Mouse (Mus musculus): ENCODE measurements at regions not wholly inside any gene's neighbourhood (a gene's known extent, or its start where the extent isn't known, plus 50 kb on each side); places are given as distances from the start of the nearest gene placed in this dataset.
A peak's percentile ranks its signal among the peaks of the same experiment; 100 is the strongest.

DNA sequence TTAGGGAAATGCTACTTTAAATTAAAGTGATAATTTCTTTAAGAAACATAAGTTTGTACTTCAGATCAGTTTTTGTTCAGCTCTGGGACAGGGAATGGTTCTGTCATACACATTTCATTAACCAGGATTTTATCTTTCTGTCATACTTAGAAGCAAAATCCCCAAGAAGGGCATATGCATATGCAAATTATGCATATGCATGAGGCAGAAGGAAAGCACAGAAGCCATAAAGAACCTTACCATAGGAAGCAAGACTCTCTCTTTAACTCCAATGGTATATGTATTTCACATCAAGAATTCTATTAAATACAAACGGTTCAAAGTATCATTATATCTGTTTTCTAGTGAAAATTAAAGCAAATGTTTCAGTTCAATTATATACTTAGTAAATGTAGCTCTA, 381.5 kb downstream of the Kcnj3 start:
- no peaks in the 10 kb centered on the region for H3K27me3 ChIP-seq (ENCODE audit: control insufficient read depth, insufficient read depth, low read length)
- H3K27ac ChIP-seq (ENCODE audit: low read depth, low read length) = no peak overlapping the region
- 82% methylated on average over 1 of the region's 1 CpGs for WGBS
- H3K4me3 ChIP-seq (ENCODE audit: low read depth, low read length) = no peak overlapping the region
- no peaks in the 10 kb centered on the region for H3K36me3 ChIP-seq (ENCODE audit: control insufficient read depth, insufficient read depth, low read length)
- no peak overlapping the region for H3K4me2 ChIP-seq (ENCODE audit: low read depth)
- no peaks in the 10 kb centered on the region for H3K4me1 ChIP-seq (ENCODE audit: control insufficient read depth, insufficient read depth, low read length)
- H3K9ac ChIP-seq (ENCODE audit: low read length) = no peak overlapping the region
- ATAC-seq (ENCODE audit: insufficient read depth, low FRiP score, low TSS enrichment) = no peak
- H3K9me3 ChIP-seq (ENCODE audit: control insufficient read depth, low read length) = no peaks in the 10 kb centered on the region
- no peak for DNase-seq (ENCODE audit: low spot score)

DNA sequence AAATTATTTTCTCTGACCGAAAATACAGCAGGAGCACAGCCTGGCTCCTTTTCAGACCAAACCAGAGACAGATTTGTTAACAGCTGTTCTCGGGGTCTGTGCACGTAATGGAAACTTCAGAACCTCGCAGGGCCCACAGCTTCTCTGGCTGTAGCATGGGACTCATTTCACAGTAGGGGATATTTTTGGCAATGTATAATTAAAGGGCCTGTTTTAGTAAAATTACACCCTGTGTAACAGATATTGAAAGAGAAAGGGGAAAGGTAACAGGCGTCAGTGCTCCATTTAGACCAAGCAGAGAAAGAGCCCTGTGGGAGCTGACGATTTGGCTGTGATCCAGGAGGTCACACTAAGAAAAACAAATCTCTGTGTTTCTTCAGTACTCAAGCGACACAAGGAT, 382.4 kb downstream of the Kcnj3 start:
- Histone ChIP-seq H3K27ac (ENCODE audit: low read depth, low read length) (no peak overlapping the region), H3K9ac (ENCODE audit: low read length) (no peak overlapping the region), H3K9me3 (ENCODE audit: control insufficient read depth, low read length) (no peaks in the 10 kb centered on the region), H3K36me3 (ENCODE audit: control insufficient read depth, insufficient read depth, low read length) (no peaks in the 10 kb centered on the region), H3K4me2 (ENCODE audit: low read depth) (no peak overlapping the region), H3K27me3 (ENCODE audit: control insufficient read depth, insufficient read depth, low read length) (no peaks in the 10 kb centered on the region), H3K4me1 (ENCODE audit: control insufficient read depth, insufficient read depth, low read length) (no peaks in the 10 kb centered on the region), H3K4me3 (ENCODE audit: low read depth, low read length) (no peak overlapping the region)
- WGBS = 38% methylated on average over 7 of the region's 7 CpGs
- peak; percentile 27 for DNase-seq (ENCODE audit: low spot score)
- peak; percentile 74 for ATAC-seq (ENCODE audit: insufficient read depth, low FRiP score, low TSS enrichment)

DNA sequence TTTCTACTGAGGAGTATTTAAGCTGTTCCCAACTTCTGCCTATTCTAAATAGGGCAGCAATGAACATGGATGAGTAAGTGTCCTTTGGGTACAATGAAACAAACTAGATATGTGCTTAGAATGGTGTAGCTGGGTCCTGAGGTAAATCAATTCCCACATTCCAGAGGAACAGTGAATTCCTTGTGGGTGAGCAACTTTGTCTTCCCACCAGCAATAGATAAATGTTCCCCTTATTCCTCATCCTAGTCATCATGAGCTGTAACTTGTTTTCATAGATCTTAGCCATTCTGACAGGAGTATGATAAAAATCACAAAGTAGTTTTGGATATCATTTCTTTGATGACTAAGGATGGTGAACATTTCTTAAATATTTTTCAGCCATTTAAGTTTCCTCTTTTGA, 387.0 kb downstream of the Kcnj3 start:
- H3K4me3 ChIP-seq (ENCODE audit: low read depth, low read length) = no peak overlapping the region
- ATAC-seq (ENCODE audit: insufficient read depth, low FRiP score, low TSS enrichment) = no peak
- H3K4me2 ChIP-seq (ENCODE audit: low read depth) = no peak overlapping the region
- no peaks in the 10 kb centered on the region for H3K27me3 ChIP-seq (ENCODE audit: control insufficient read depth, insufficient read depth, low read length)
- no peaks in the 10 kb centered on the region for H3K9me3 ChIP-seq (ENCODE audit: control insufficient read depth, low read length)
- no peak for DNase-seq (ENCODE audit: low spot score)
- no peaks in the 10 kb centered on the region for H3K4me1 ChIP-seq (ENCODE audit: control insufficient read depth, insufficient read depth, low read length)
- H3K9ac ChIP-seq (ENCODE audit: low read length) = no peak overlapping the region
- H3K36me3 ChIP-seq (ENCODE audit: control insufficient read depth, insufficient read depth, low read length) = no peaks in the 10 kb centered on the region
- H3K27ac ChIP-seq (ENCODE audit: low read depth, low read length) = no peak overlapping the region

DNA sequence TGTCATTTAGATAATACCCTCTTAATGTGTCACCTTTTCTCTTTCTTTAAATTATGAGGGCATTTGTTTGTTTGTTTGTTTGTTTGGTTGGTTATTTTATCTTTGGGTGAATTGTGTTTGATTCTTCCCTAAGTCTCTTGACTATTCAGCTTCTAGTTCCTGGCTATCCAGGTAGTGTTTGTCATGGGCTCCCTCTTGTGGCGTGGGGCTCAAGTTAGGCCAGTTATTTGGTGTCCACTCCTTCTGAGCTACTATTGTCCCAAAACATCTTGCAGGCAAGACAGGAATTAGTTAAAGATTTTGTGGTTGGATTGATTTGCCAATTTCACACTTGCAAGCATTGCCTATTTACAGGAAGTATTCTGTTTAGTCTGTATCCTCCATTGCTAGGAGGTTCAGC, 405.8 kb downstream of the Kcnj3 start:
- ATAC-seq (ENCODE audit: insufficient read depth, low FRiP score, low TSS enrichment) = no peak

DNA sequence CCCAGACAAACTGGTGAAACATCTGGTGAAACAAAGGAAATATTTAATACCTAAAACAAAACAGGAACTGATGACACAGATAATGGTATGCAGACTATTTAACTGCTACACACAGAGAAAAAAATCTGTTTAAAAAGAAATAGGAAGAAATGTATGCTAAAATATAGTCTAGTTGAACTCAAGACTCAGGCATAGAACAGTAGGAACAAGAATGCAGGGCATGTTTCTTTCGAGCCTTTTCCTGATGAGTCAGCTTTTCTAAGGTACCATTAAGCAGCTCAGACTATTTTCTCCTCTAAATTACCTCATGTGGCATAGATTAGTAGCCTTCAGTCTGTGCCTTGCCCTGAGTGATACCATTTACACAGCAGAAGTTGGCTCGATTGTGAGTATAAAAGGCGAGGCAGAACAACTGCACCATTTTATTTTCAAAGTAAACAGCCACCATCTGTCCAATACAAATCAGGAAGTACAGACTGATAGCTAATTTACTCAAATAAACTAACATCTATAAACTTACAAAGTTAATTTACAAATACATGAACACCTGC, 411.1 kb downstream of the Kcnj3 start:
- Histone ChIP-seq H3K36me3 (ENCODE audit: control insufficient read depth, insufficient read depth, low read length) (no peaks in the 10 kb centered on the region), H3K27me3 (ENCODE audit: control insufficient read depth, insufficient read depth, low read length) (no peaks in the 10 kb centered on the region), H3K4me1 (ENCODE audit: control insufficient read depth, insufficient read depth, low read length) (no peaks in the 10 kb centered on the region), H3K9ac (ENCODE audit: low read length) (no peak overlapping the region), H3K27ac (ENCODE audit: low read depth, low read length) (no peak overlapping the region), H3K4me2 (ENCODE audit: low read depth) (no peak overlapping the region), H3K4me3 (ENCODE audit: low read depth, low read length) (no peak overlapping the region), H3K9me3 (ENCODE audit: control insufficient read depth, low read length) (no peaks in the 10 kb centered on the region)
- 66% methylated on average over 3 of the region's 3 CpGs for WGBS
- DNase-seq (ENCODE audit: low spot score) (no peak), ATAC-seq (ENCODE audit: insufficient read depth, low FRiP score, low TSS enrichment) (no peak)

More for the DNA sequence above, 405.8 kb downstream of the Kcnj3 start:
- Histone ChIP-seq H3K4me3 (ENCODE audit: low read depth, low read length) (no peak overlapping the region), H3K4me1 (ENCODE audit: control insufficient read depth, insufficient read depth, low read length) (no peaks in the 10 kb centered on the region), H3K27me3 (ENCODE audit: control insufficient read depth, insufficient read depth, low read length) (no peaks in the 10 kb centered on the region), H3K36me3 (ENCODE audit: control insufficient read depth, insufficient read depth, low read length) (no peaks in the 10 kb centered on the region), H3K9ac (ENCODE audit: low read length) (no peak overlapping the region), H3K9me3 (ENCODE audit: control insufficient read depth, low read length) (no peaks in the 10 kb centered on the region), H3K4me2 (ENCODE audit: low read depth) (no peak overlapping the region), H3K27ac (ENCODE audit: low read depth, low read length) (no peak overlapping the region)
- DNase-seq (ENCODE audit: low spot score) = peak; percentile 50
- WGBS = 60% methylated on average over 1 of the region's 1 CpGs

DNA sequence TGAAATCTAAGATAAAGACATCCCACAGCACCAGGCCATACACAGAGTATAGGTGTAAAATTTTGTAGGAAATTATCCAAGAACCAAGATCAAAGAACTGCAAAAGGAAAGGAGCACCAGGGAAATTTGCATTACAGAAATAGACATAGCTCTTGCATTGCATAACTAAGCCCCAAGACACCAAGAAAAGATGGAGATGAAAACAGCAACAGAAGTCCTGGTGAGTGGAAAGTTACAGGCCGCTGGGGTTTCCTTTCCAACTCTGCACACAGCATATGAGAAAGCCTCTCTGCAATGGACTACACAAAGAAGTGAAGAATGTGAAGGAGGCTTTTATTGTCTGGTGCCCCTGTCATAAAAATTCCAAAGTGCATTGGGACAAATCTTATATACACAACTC, 426.7 kb downstream of the Kcnj3 start:
- WGBS = 58% methylated on average over 1 of the region's 1 CpGs
- DNase-seq (ENCODE audit: low spot score) (no peak), ATAC-seq (ENCODE audit: insufficient read depth, low FRiP score, low TSS enrichment) (no peak)
- H3K4me2 ChIP-seq (ENCODE audit: low read depth) = no peak overlapping the region
- no peak overlapping the region for H3K4me3 ChIP-seq (ENCODE audit: low read depth, low read length)
- no peak overlapping the region for H3K9ac ChIP-seq (ENCODE audit: low read length)
- H3K27ac ChIP-seq (ENCODE audit: low read depth, low read length) = no peak overlapping the region
- no peaks in the 10 kb centered on the region for H3K9me3 ChIP-seq (ENCODE audit: control insufficient read depth, low read length)
- no peaks in the 10 kb centered on the region for H3K36me3 ChIP-seq (ENCODE audit: control insufficient read depth, insufficient read depth, low read length)
- H3K27me3 ChIP-seq (ENCODE audit: control insufficient read depth, insufficient read depth, low read length) = no peaks in the 10 kb centered on the region
- no peaks in the 10 kb centered on the region for H3K4me1 ChIP-seq (ENCODE audit: control insufficient read depth, insufficient read depth, low read length)

DNA sequence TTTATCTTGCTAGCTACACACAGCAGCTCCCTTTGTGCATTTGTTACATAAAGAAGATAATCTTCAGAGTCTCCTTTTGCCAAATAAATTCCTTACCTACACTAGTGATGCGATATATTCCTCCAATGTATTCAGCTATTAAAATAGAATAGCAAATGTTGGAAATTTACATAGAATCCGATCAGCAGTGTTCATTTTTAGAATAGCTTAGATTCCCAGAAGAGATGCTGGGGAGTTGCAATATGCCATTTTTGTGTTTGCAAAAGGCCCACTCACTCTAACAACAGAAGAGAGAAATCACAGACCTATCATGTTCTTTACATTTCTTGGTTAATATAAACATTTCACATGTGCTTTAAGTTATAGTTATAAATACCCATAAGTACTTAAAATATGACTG, 454.2 kb downstream of the Kcnj3 start:
- no peaks in the 10 kb centered on the region for H3K27me3 ChIP-seq (ENCODE audit: control insufficient read depth, insufficient read depth, low read length)
- no peaks in the 10 kb centered on the region for H3K9me3 ChIP-seq (ENCODE audit: control insufficient read depth, low read length)
- no peak overlapping the region for H3K4me3 ChIP-seq (ENCODE audit: low read depth, low read length)
- H3K9ac ChIP-seq (ENCODE audit: low read length) = no peak overlapping the region
- H3K36me3 ChIP-seq (ENCODE audit: control insufficient read depth, insufficient read depth, low read length) = no peaks in the 10 kb centered on the region
- ATAC-seq (ENCODE audit: insufficient read depth, low FRiP score, low TSS enrichment) (no peak), DNase-seq (ENCODE audit: low spot score) (no peak)
- H3K27ac ChIP-seq (ENCODE audit: low read depth, low read length) = no peak overlapping the region
- WGBS = 93% methylated on average over 2 of the region's 2 CpGs
- H3K4me2 ChIP-seq (ENCODE audit: low read depth) = no peak overlapping the region
- no peaks in the 10 kb centered on the region for H3K4me1 ChIP-seq (ENCODE audit: control insufficient read depth, insufficient read depth, low read length)

DNA sequence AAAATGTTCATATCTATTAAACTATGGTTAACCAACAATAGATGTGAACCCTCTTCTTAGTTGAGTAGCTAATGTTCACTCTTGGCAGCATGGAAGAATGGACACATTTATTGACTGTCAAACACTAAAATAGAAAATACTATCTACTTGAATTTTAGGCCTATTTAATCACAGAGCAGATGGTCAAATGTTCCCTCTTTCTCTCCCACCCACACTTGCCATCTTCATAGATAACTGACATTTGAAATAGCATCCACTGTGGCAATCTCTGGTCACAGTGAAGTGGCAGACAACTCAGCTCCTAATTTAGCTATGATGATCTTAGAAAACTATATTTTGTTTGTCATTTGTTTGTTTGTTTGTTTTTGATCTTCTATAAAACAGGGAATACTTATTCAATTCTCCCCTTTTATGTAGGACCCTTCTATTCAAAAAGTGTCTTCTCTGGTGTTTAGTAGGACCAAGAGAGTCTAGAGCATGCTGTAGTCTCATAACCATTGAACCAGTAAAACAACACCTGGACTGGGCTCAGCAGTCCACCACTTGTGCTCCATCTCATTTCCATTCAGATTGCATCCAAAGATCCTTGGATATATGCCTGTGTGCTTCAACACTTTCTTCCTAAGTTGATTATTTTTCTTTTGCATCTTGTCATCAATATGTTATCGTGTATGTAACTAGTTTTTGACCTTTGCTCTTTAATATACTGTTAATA, 457.2 kb downstream of the Kcnj3 start:
- ATAC-seq (ENCODE audit: insufficient read depth, low FRiP score, low TSS enrichment) (no peak), DNase-seq (ENCODE audit: low spot score) (no peak)
- H3K27me3 ChIP-seq (ENCODE audit: control insufficient read depth, insufficient read depth, low read length) = no peaks in the 10 kb centered on the region

DNA sequence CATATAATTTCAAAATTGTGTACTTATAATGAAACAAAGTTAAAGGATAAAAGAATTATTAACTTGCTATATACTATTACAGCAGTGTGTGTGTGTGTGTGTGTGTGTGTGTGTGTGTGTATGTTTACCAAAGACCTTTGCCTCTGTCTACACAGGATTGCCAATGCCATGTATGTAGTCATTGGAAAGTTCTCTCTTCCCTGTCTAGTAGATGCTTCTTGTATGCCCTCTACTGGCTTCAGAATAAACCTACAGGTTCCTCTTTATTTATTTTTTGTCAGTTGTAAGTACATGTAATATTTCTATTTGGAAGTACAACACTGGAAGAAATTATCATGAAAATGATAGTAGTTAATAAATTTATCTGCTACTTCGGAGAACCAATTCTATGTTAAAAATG, 484.5 kb downstream of the Kcnj3 start:
- H3K27me3 ChIP-seq (ENCODE audit: control insufficient read depth, insufficient read depth, low read length) = no peaks in the 10 kb centered on the region
- 84% methylated on average over 1 of the region's 1 CpGs for WGBS
- H3K4me1 ChIP-seq (ENCODE audit: control insufficient read depth, insufficient read depth, low read length) = no peaks in the 10 kb centered on the region
- no peaks in the 10 kb centered on the region for H3K9me3 ChIP-seq (ENCODE audit: control insufficient read depth, low read length)
- no peak overlapping the region for H3K4me3 ChIP-seq (ENCODE audit: low read depth, low read length)
- ATAC-seq (ENCODE audit: insufficient read depth, low FRiP score, low TSS enrichment) (no peak), DNase-seq (ENCODE audit: low spot score) (no peak)
- H3K4me2 ChIP-seq (ENCODE audit: low read depth) = no peak overlapping the region
- no peaks in the 10 kb centered on the region for H3K36me3 ChIP-seq (ENCODE audit: control insufficient read depth, insufficient read depth, low read length)
- H3K27ac ChIP-seq (ENCODE audit: low read depth, low read length) = no peak overlapping the region
- no peak overlapping the region for H3K9ac ChIP-seq (ENCODE audit: low read length)

More for the DNA sequence above, 457.2 kb downstream of the Kcnj3 start:
- H3K9me3 ChIP-seq (ENCODE audit: control insufficient read depth, low read length) = no peaks in the 10 kb centered on the region
- H3K4me1 ChIP-seq (ENCODE audit: control insufficient read depth, insufficient read depth, low read length) = no peaks in the 10 kb centered on the region
- H3K9ac ChIP-seq (ENCODE audit: low read length) = no peak overlapping the region
- H3K27ac ChIP-seq (ENCODE audit: low read depth, low read length) = no peak overlapping the region
- no peak overlapping the region for H3K4me2 ChIP-seq (ENCODE audit: low read depth)
- H3K4me3 ChIP-seq (ENCODE audit: low read depth, low read length) = no peak overlapping the region
- no peaks in the 10 kb centered on the region for H3K36me3 ChIP-seq (ENCODE audit: control insufficient read depth, insufficient read depth, low read length)
- 74% methylated on average over 1 of the region's 1 CpGs for WGBS

All from neural tube, embryonic 11.5 days (tissue).